Mouse (Mus musculus) liver, postnatal 0 days (tissue): ENCODE results near the gene Xcl1.

Source experiments
- CTCF ChIP-seq: sonication (generic); IDR thresholded peaks from 2 replicates; pipeline ENCODE4 v1.5.1; 2016; ENCODE audit warnings: antibody characterized with exemption, low read depth
- EP300 ChIP-seq: IDR thresholded peaks from 2 replicates; pipeline ENCODE4 v1.6.1; 2016; ENCODE audit warnings: antibody characterized with exemption, low read depth, mild to moderate bottlenecking

DNA sequence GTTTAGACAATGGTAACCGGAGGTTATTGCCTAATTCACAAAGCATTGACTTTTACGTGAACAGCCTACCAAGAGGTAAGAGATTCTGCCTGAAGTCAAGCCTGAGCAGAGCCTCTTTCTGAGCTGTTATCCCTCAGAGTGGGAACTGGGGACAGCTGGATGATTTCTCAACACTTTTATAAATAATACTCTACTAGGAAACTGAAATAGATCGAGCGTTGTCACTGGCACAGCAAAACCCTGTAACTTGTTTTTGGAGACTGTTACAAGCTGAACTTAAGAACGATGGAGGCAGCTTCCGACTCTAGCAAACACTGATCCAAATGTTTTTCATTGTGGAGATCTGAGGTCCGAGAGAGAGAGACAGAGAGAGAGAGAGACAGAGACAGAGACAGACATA is 4.2 kb downstream of the Xcl1 start:
- TF ChIP-seq EP300 (no peak), CTCF (no peak)
